Mouse (Mus musculus) urinary bladder, postnatal 14 days (tissue): ENCODE measurements around the gene Golga5.

Source experiments
- DNase-seq: peaks from one replicate; pipeline ENCODE4 v3.0.0; 2021; ENCODE audit warnings: low spot score

The Golga5 gene

GRCm38 (mm10) chr12:102514151-102514550 is 45.2 kb downstream of the Golga5 start:
- no peak for DNase-seq

GRCm38 (mm10) chr12:102514751-102515150 is 45.8 kb downstream of the Golga5 start:
- DNase-seq = no peak

GRCm38 (mm10) chr12:102516151-102516550 is 47.2 kb downstream of the Golga5 start:
- DNase-seq = no peak

- DNase-seq = no peak
Observed at GRCm38 (mm10) chr12:102517647-102518046, 48.7 kb downstream of the Golga5 start.

- no peak for DNase-seq
Observed at GRCm38 (mm10) chr12:102519929-102520720, 51.2 kb downstream of the Golga5 start.

- peak; percentile 41 for DNase-seq
Observed at GRCm38 (mm10) chr12:102521777-102522319, 52.9 kb downstream of the Golga5 start.

GRCm38 (mm10) chr12:102524216-102524615 is 55.3 kb downstream of the Golga5 start:
- DNase-seq = no peak

GRCm38 (mm10) chr12:102524760-102525159 is 55.8 kb downstream of the Golga5 start:
- DNase-seq = peak; percentile 30

- no peak for DNase-seq
Observed at GRCm38 (mm10) chr12:102527989-102528388, 59.1 kb downstream of the Golga5 start.

GRCm38 (mm10) chr12:102535796-102536195 is 66.9 kb downstream of the Golga5 start:
- DNase-seq = no peak

- DNase-seq = no peak
Observed at GRCm38 (mm10) chr12:102540278-102540677, 71.3 kb downstream of the Golga5 start.

- DNase-seq = no peak
Observed at GRCm38 (mm10) chr12:102541168-102541567, 72.2 kb downstream of the Golga5 start.

- no peak for DNase-seq
Observed at GRCm38 (mm10) chr12:102545122-102545521, 76.2 kb downstream of the Golga5 start.
